ENCODE assay signal across 12 mouse cellular contexts in genomic region chr11:63114807-63115641, GRCm38 (mm10). TPM values are rescaled to one million over a fixed set of nuclear protein-coding genes. Genes with fewer than 3 reads are reported as not detected.
DNase-seq lines count a peak whose midpoint lies in the region; ATAC-seq lines count a peak whose summit lies in the region.
"Had no signal": no experiment of that assay in that cellular context is flagged by ENCODE, and none has a peak within 500 bp of the region (broad histone marks: within the 10 kb centered on the region; RNA-seq: fewer than 3 reads in every experiment).

No protein-coding gene starts in this region.

- peaks cover 19% of the 10 kb centered on the region for H3K4me1 ChIP-seq in heart, embryonic 11.5 days (ENCODE audit: control insufficient read depth, insufficient read depth, low read length)
- no peaks in the 10 kb centered on the region for H3K4me1 ChIP-seq in forebrain, embryonic 15.5 days
- H3K4me1 ChIP-seq in hindbrain, embryonic 11.5 days (replicated peaks; ENCODE audit: control insufficient read depth, insufficient read depth, low read length) = no peaks in the 10 kb centered on the region
- H3K4me1 ChIP-seq: liver, embryonic 13.5 days had no signal

- H3K27me3 ChIP-seq in heart, embryonic 11.5 days (ENCODE audit: control insufficient read depth, insufficient read depth, low read length) = no peaks in the 10 kb centered on the region
- H3K27me3 ChIP-seq in forebrain, embryonic 15.5 days = no peaks in the 10 kb centered on the region
- no peaks in the 10 kb centered on the region for H3K27me3 ChIP-seq in hindbrain, embryonic 11.5 days (ENCODE audit: control insufficient read depth, insufficient read depth, low read length)
- H3K27me3 ChIP-seq: liver, embryonic 13.5 days had no signal

- DNase-seq in 3134 (ENCODE audit: extremely low read depth, insufficient read length, low spot score) = peak; percentile 86
- peak; percentile 24 for DNase-seq in adrenal gland, postnatal 25 days
- DNase-seq in lung, adult 18-20 months = peak; percentile 76 to 78
- DNase-seq in thymus, postnatal 36 days = no peak
- no peak for DNase-seq in hindbrain, embryonic 11.5 days (ENCODE audit: low spot score)
- DNase-seq: kidney, adult 2 months; liver, embryonic 13.5 days had no signal

- H3K4me2 ChIP-seq in heart, embryonic 11.5 days = no peak overlapping the region
- no peak overlapping the region for H3K4me2 ChIP-seq in forebrain, embryonic 15.5 days (replicated peaks)
- no peak overlapping the region for H3K4me2 ChIP-seq in hindbrain, embryonic 11.5 days (replicated peaks; ENCODE audit: low read depth, low read length)
- H3K4me2 ChIP-seq: liver, embryonic 13.5 days had no signal

- H3K9ac ChIP-seq in heart, embryonic 11.5 days (ENCODE audit: low read depth, low read length) = no peak overlapping the region
- no peak overlapping the region for H3K9ac ChIP-seq in forebrain, embryonic 15.5 days (replicated peaks)
- no peak overlapping the region for H3K9ac ChIP-seq in hindbrain, embryonic 11.5 days (ENCODE audit: low read depth, low read length)
- H3K9ac ChIP-seq: liver, embryonic 13.5 days had no signal

- WGBS in heart, embryonic 11.5 days (ENCODE audit: insufficient replicate concordance) = 73% methylated on average over 8 of the region's 8 CpGs
- 87% methylated on average over 8 of the region's 8 CpGs for WGBS in forebrain, embryonic 15.5 days
- 92% methylated on average over 8 of the region's 8 CpGs for WGBS in hindbrain, embryonic 11.5 days

- no peaks in the 10 kb centered on the region for H3K9me3 ChIP-seq in heart, embryonic 11.5 days (replicated peaks; ENCODE audit: control insufficient read depth, low read length)
- no peaks in the 10 kb centered on the region for H3K9me3 ChIP-seq in forebrain, embryonic 15.5 days
- H3K9me3 ChIP-seq in hindbrain, embryonic 11.5 days (ENCODE audit: control insufficient read depth, low read length) = no peaks in the 10 kb centered on the region
- H3K9me3 ChIP-seq: liver, embryonic 13.5 days had no signal

- ATAC-seq in heart, embryonic 11.5 days (replicated peaks; ENCODE audit: insufficient number of reproducible peaks, low FRiP score, low TSS enrichment) = no peak
- ATAC-seq in forebrain, embryonic 15.5 days (replicated peaks) = no peak
- ATAC-seq in hindbrain, embryonic 11.5 days (ENCODE audit: low FRiP score) = no peak
- no peak for ATAC-seq in CD4-positive, CD25-positive, alpha-beta regulatory T cell, adult 4 months

- H3K4me3 ChIP-seq in heart, embryonic 11.5 days (ENCODE audit: low read depth, low read length) = no peak overlapping the region
- no peak overlapping the region for H3K4me3 ChIP-seq in forebrain, embryonic 15.5 days
- H3K4me3 ChIP-seq in hindbrain, embryonic 11.5 days (ENCODE audit: low read depth, low read length) = no peak overlapping the region
- H3K4me3 ChIP-seq: liver, embryonic 13.5 days had no signal

- no peaks in the 10 kb centered on the region for H3K36me3 ChIP-seq in heart, embryonic 11.5 days (ENCODE audit: control insufficient read depth, insufficient read depth, low read length)
- no peaks in the 10 kb centered on the region for H3K36me3 ChIP-seq in forebrain, embryonic 15.5 days
- H3K36me3 ChIP-seq in hindbrain, embryonic 11.5 days (ENCODE audit: control insufficient read depth, insufficient read depth, low read length) = no peaks in the 10 kb centered on the region
- H3K36me3 ChIP-seq: liver, embryonic 13.5 days had no signal

- H3K27ac ChIP-seq in heart, embryonic 11.5 days (ENCODE audit: low read depth, low read length) = peak overlapping the region; percentile 42
- H3K27ac ChIP-seq in forebrain, embryonic 15.5 days (replicated peaks) = no peak overlapping the region
- H3K27ac ChIP-seq in hindbrain, embryonic 11.5 days (ENCODE audit: low read depth, low read length) = no peak overlapping the region
- H3K27ac ChIP-seq: liver, embryonic 13.5 days had no signal

RNA-seq across cellular contexts. Expression of gene Pmp22, which starts 13.8 kb away (rescaled TPM):
- total RNA-seq in adrenal gland, postnatal 25 days (2021) = 161 and 162 TPM in 2 replicates
- 77.9 and 89.4 TPM in 2 replicates for polyA plus RNA-seq in heart, embryonic 11.5 days (2014; fragmentation: Nextera tagmentation; extraction: Ambion mirVana)
- polyA plus RNA-seq in forebrain, embryonic 15.5 days (2015; fragmentation: Nextera tagmentation; extraction: Ambion mirVana) = 25.5 and 26.5 TPM in 2 replicates
- polyA plus RNA-seq in hindbrain, embryonic 11.5 days (2014; fragmentation: Nextera tagmentation; extraction: Ambion mirVana) = 58.0 and 64.2 TPM in 2 replicates
- not detected for polyA plus RNA-seq in CD4-positive, CD25-positive, alpha-beta regulatory T cell, adult 4 months (2017; shearing (Covaris generic))
- total RNA-seq: MEL had no signal

RNA-seq across cellular contexts. Expression of gene Tekt3, which starts 53.6 kb away (rescaled TPM):
- 0.18 TPM in 1 of 2 replicates, not detected in the other for total RNA-seq in adrenal gland, postnatal 25 days (2021)
- not detected in 2 replicates for polyA plus RNA-seq in heart, embryonic 11.5 days (2014; fragmentation: Nextera tagmentation; extraction: Ambion mirVana)
- polyA plus RNA-seq in forebrain, embryonic 15.5 days (2015; fragmentation: Nextera tagmentation; extraction: Ambion mirVana) = not detected in 2 replicates
- polyA plus RNA-seq in hindbrain, embryonic 11.5 days (2014; fragmentation: Nextera tagmentation; extraction: Ambion mirVana) = 0.12 TPM in 1 of 2 replicates, not detected in the other
- not detected for polyA plus RNA-seq in CD4-positive, CD25-positive, alpha-beta regulatory T cell, adult 4 months (2017; shearing (Covaris generic))
- total RNA-seq: MEL had no signal
- polyA plus RNA-seq: kidney, adult 2 months; liver, embryonic 13.5 days; neural tube, embryonic 14.5 days had no signal

Comparison
In these comparisons a context has a peak if more than half of its experiments do, and no peak if none do; other contexts are left out.
1. DNase-seq: peak in 3134 (single experiment), adrenal gland, postnatal 25 days (single experiment) and lung, adult 18-20 months (2 of 2); none in thymus, postnatal 36 days (0 of 2) and hindbrain, embryonic 11.5 days (single experiment).
2. RNA of gene Pmp22, which starts 13.8 kb away (polyA plus RNA-seq): 77.9 to 89.4 TPM in heart, embryonic 11.5 days, 58.0 to 64.2 TPM in hindbrain, embryonic 11.5 days and 25.5 to 26.5 TPM in forebrain, embryonic 15.5 days; not detected in CD4-positive, CD25-positive, alpha-beta regulatory T cell, adult 4 months; every median in the first group is over 10 times any median in the second.